Mouse (Mus musculus) limb, embryonic 14.5 days (tissue): ENCODE data around the gene Ntn1. TPM values are rescaled to one million over a fixed set of nuclear protein-coding genes. Genes with fewer than 3 reads are reported as not detected.

Experiments used
- ATAC-seq: fragments of 200-750 bp; cut with Nextera tagmentation; 2 replicates; pipeline ENCODE4 v1.8.0; 2017; ENCODE audit warnings: low read depth, moderate number of reproducible peaks, moderate TSS enrichment; ENCODE audit not compliant: low FRiP score
- DNase-seq: peaks from one replicate; pipeline ENCODE4 v3.0.0-alpha.2; 2015; ENCODE audit warnings: low spot score
- H3K27ac ChIP-seq: fragments of 300-500 bp; sonication (generic); replicated peaks from 2 replicates; pipeline ENCODE4 v1.5.1; 2014; ENCODE audit warnings: low read depth, mild to moderate bottlenecking, low read length, moderate library complexity, mixed read lengths
- H3K27me3 ChIP-seq: fragments of 300-500 bp; sonication (generic); 2 replicates; pipeline ENCODE4 v1.6.1; 2014; ENCODE audit warnings: low read length, mixed read lengths; ENCODE audit not compliant: control insufficient read depth, insufficient read depth
- H3K36me3 ChIP-seq: fragments of 300-500 bp; sonication (generic); 2 replicates; pipeline ENCODE4 v1.6.1; 2014; ENCODE audit warnings: mild to moderate bottlenecking, low read length, moderate library complexity, mixed read lengths; ENCODE audit not compliant: control insufficient read depth, insufficient read depth
- H3K4me1 ChIP-seq: fragments of 300-500 bp; sonication (generic); 2 replicates; pipeline ENCODE4 v1.6.1; 2014; ENCODE audit warnings: antibody characterized with exemption, low read length, mixed read lengths; ENCODE audit not compliant: control insufficient read depth, insufficient read depth
- H3K4me2 ChIP-seq: fragments of 300-500 bp; sonication (generic); replicated peaks from 2 replicates; pipeline ENCODE4 v1.6.1; 2014; ENCODE audit warnings: low read depth, mild to moderate bottlenecking, low read length, moderate library complexity; ENCODE audit not compliant: severe bottlenecking
- H3K4me3 ChIP-seq: fragments of 300-500 bp; sonication (generic); replicated peaks from 2 replicates; pipeline ENCODE4 v1.5.1; 2014; ENCODE audit warnings: low read length
- H3K9ac ChIP-seq: fragments of 300-500 bp; sonication (generic); 2 replicates; pipeline ENCODE4 v1.6.1; 2014; ENCODE audit warnings: mild to moderate bottlenecking, low read depth, low read length, moderate library complexity; ENCODE audit not compliant: severe bottlenecking
- H3K9me3 ChIP-seq: fragments of 300-500 bp; sonication (generic); 2 replicates; pipeline ENCODE4 v1.6.1; 2016; ENCODE audit warnings: low read length; ENCODE audit not compliant: control insufficient read depth
- POLR2A ChIP-seq: fragments of 200-500 bp; IDR thresholded peaks from 2 replicates; pipeline ENCODE4 v1.8.0; 2012; ENCODE audit warnings: inconsistent platforms, mild to moderate bottlenecking, moderate library complexity, borderline replicate concordance; ENCODE audit not compliant: insufficient read depth, insufficient read length; ENCODE audit errors: extremely low read depth
- WGBS: fragments of 180-500 bp; shearing (Covaris S2); extraction: QIAGEN DNeasy Blood & Tissue Kit; methylation state at CpG from one replicate; pipeline ENCODE4 v1.1.7; 2014; 5-methylcytosine and 5-hydroxymethylcytosine counted together
- polyA plus RNA-seq, 2 experiments: library from polyadenylated mRNA; depleted of rRNA in 1 of 2; stranded (reverse) in 1 of 2; unstranded in 1 of 2; fragments of >200 nt; fragmentation: Nextera tagmentation in 1 of 2; extraction: Ambion mirVana in 1 of 2; gene quantifications; 2 replicates each; pipeline versions ENCODE4 v1.2.1 to v1.2.3; 2012 to 2014

The Ntn1 gene
- polyA plus RNA-seq, 2 experiments: 4.7 to 18.5 TPM

DNA sequence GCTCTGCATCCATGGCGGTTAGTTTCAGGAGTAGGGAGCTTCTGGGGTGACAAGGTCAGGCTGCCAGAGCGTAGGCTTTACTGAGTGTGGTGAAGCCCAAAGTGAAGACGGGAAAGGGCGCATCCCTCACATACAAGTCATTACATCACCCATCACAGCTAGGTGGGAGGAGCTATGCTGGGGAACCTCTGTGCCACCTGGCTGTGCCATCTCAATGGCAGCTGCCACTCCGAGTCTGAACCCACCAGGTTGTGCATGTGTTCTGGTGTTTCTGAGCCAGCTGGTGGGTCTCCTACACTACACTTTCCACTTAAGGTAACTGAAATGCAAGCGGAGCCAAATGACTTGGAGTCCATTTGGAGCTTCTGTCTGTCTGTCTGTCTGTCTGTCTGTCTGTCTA, 172.8 kb downstream of the Ntn1 start:
- ATAC-seq (no peak), DNase-seq (no peak)
- H3K36me3 ChIP-seq: no peaks in the 10 kb centered on the region; the same call in 1 of the 2 replicates
- no peak overlapping the region for H3K4me3 ChIP-seq
- H3K4me1 ChIP-seq: peaks cover 16% of the 10 kb centered on the region
- no peaks in the 10 kb centered on the region for H3K9me3 ChIP-seq
- no peak overlapping the region for H3K4me2 ChIP-seq
- 94% methylated on average over 6 of the region's 6 CpGs for WGBS
- no peak for TF ChIP-seq POLR2A
- H3K27ac ChIP-seq: no peak overlapping the region
- no peak overlapping the region for H3K9ac ChIP-seq
- no peaks in the 10 kb centered on the region for H3K27me3 ChIP-seq

- H3K9me3 ChIP-seq: no peaks in the 10 kb centered on the region
- H3K27me3 ChIP-seq: no peaks in the 10 kb centered on the region
- H3K4me3 ChIP-seq: no peak overlapping the region
- no peak for ATAC-seq
- no peaks in the 10 kb centered on the region; the same call in 1 of the 2 replicates for H3K36me3 ChIP-seq
- H3K9ac ChIP-seq: no peak overlapping the region
- 69% methylated on average over 5 of the region's 5 CpGs for WGBS
- no peak overlapping the region for H3K27ac ChIP-seq
- no peak overlapping the region for H3K4me2 ChIP-seq
- H3K4me1 ChIP-seq: peaks cover 16% of the 10 kb centered on the region
- TF ChIP-seq POLR2A: no peak
- no peak for DNase-seq
Measured at GRCm38 (mm10) chr11:68226654-68227057, 174.0 kb downstream of the Ntn1 start.

DNA sequence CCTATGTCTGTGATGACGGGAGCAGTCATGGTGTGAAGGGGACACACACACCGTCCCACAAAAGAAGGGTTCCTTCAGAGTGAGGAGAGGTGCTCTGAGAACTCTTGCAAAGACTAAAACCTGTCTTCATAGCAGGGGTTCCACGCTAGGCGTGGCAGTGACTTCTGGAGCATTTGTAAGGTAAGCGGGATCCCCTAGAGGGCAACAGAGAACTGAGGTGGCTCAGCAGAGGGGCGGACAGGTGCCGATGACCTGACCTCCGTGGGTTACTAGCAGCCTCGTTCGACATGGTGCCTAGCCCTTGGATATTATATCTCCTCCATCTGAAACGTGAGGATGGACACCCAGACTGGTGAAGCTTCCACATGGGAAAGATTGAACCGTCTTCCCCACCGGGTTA, 177.5 kb downstream of the Ntn1 start:
- Histone ChIP-seq H3K27me3 (no peaks in the 10 kb centered on the region), H3K9me3 (no peaks in the 10 kb centered on the region), H3K4me3 (no peak overlapping the region), H3K36me3 (no peaks in the 10 kb centered on the region; the same call in 1 of the 2 replicates), H3K27ac (no peak overlapping the region), H3K9ac (no peak overlapping the region), H3K4me1 (peaks cover 23% of the 10 kb centered on the region), H3K4me2 (no peak overlapping the region)
- ATAC-seq (no peak), DNase-seq (no peak)
- WGBS: 50% methylated on average over 13 of the region's 13 CpGs
- TF ChIP-seq POLR2A: no peak

DNA sequence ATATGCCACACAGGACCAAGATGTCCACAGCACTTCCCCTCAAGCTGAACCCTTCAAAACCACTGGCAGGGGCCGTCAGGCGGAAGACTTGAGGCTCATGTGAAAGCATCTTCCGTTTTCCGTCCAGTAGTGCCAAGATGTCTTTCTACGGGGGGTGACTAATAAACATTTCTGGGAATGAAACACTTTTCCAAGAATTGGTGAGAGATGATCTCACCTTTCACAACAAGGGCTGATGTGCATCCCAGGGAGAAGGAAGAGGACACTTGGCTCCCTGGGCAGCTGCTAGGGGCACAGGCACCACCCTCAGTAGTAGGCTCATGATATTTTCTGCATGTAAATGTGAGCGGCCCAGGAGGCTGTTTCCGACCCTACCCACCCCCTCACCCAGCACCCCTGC, 178.4 kb downstream of the Ntn1 start:
- ATAC-seq (no peak), DNase-seq (no peak)
- H3K4me2 ChIP-seq: no peak overlapping the region
- no peaks in the 10 kb centered on the region; the same call in 1 of the 2 replicates for H3K36me3 ChIP-seq
- 81% methylated on average over 7 of the region's 7 CpGs for WGBS
- H3K4me1 ChIP-seq: peaks cover 28% of the 10 kb centered on the region
- H3K9ac ChIP-seq: no peak overlapping the region
- no peak overlapping the region for H3K27ac ChIP-seq
- no peaks in the 10 kb centered on the region for H3K27me3 ChIP-seq
- H3K9me3 ChIP-seq: no peaks in the 10 kb centered on the region
- TF ChIP-seq POLR2A: no peak
- H3K4me3 ChIP-seq: no peak overlapping the region

GRCm38 (mm10) chr11:68220733-68221132, 179.9 kb downstream of the Ntn1 start:
- Histone ChIP-seq H3K4me2 (no peak overlapping the region), H3K4me3 (no peak overlapping the region), H3K36me3 (no peaks in the 10 kb centered on the region), H3K27me3 (no peaks in the 10 kb centered on the region), H3K4me1 (peaks cover 42% of the 10 kb centered on the region), H3K9ac (no peak overlapping the region), H3K9me3 (no peaks in the 10 kb centered on the region), H3K27ac (no peak overlapping the region)
- ATAC-seq (0 out of 2 replicates have a peak, but pooled peaks have one; percentile 4), DNase-seq (no peak)
- WGBS: 29% methylated on average over 4 of the region's 4 CpGs
- no peak for TF ChIP-seq POLR2A

- 76% methylated on average over 11 of the region's 11 CpGs for WGBS
- Histone ChIP-seq H3K4me1 (peaks cover 80% of the 10 kb centered on the region), H3K4me2 (no peak overlapping the region), H3K9me3 (no peaks in the 10 kb centered on the region), H3K27ac (no peak overlapping the region), H3K9ac (no peak overlapping the region), H3K27me3 (no peaks in the 10 kb centered on the region), H3K4me3 (no peak overlapping the region), H3K36me3 (no peaks in the 10 kb centered on the region)
- TF ChIP-seq POLR2A: no peak
- no peak for DNase-seq
- no peak for ATAC-seq
Measured at GRCm38 (mm10) chr11:68216041-68216440, 184.6 kb downstream of the Ntn1 start.
